Mouse (Mus musculus) adrenal gland, adult 8-10 months (tissue): ENCODE data around the gene Nlrx1. TPM values are rescaled to one million over a fixed set of nuclear protein-coding genes. Genes with fewer than 3 reads are reported as not detected.

ENCODE experiments used
- DNase-seq: peaks from one replicate; pipeline ENCODE4 v3.0.0; 2022
- total RNA-seq, 4 experiments: library from RNA; stranded (reverse); gene quantifications; 2 replicates each; pipeline ENCODE4 v1.2.4; 2022

Nlrx1 gene
- total RNA-seq, 4 experiments from 2014 or later = 27.6 to 41.8 (median 34.2) TPM

DNA sequence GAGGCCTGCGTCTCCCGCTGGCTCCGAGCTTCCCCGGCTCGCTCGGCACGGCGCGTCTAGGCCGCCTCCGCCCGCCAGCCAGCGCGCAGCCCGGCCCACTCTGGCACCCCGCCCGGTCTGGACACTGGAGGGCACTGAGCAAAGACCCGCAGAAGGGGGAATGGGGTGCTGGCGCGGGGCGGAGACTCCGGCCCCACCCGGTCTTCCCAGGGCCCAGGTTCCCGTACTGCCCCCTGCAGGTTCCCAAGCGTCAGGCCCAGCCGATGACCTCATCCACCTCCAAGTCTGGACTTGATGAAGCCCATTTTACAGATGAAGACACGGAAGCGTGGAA lies 405 bp downstream of the Nlrx1 start:
- DNase-seq = peak; percentile 85

DNA sequence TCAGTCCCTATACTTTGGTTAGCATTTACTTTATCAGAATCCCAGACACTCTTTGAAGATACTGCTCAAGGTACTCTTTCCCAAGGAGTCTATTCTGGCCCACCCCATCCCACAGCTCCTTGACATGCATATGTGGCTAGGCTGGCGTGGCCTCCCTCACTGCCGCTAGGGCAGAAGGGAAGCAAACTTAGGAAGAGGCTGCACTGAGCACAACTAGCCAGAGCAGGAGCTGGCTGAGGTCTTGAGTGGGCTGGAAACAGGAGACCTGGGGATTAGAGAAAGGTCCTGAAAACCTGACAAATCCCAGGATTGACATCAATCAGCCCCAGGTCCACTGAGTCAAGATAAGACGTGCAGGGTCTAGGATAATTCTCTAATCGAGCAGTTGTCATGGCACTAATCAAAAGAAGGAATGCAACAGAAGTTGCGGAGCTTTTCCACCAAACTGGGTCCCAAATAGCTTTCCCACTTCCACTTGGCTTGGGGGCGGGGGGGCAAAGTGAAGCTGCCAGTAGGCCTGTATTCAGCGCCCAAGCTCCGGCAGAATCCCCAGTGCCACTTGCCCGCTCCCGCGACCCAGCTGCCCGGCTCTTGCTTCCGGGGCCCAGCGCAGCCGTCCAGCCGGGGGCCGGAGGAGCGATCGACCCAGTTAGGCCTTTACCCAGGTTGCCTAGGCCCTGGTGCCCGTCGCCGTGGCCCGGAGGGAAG lies 926 bp downstream of the Nlrx1 start:
- no peak for DNase-seq

DNA sequence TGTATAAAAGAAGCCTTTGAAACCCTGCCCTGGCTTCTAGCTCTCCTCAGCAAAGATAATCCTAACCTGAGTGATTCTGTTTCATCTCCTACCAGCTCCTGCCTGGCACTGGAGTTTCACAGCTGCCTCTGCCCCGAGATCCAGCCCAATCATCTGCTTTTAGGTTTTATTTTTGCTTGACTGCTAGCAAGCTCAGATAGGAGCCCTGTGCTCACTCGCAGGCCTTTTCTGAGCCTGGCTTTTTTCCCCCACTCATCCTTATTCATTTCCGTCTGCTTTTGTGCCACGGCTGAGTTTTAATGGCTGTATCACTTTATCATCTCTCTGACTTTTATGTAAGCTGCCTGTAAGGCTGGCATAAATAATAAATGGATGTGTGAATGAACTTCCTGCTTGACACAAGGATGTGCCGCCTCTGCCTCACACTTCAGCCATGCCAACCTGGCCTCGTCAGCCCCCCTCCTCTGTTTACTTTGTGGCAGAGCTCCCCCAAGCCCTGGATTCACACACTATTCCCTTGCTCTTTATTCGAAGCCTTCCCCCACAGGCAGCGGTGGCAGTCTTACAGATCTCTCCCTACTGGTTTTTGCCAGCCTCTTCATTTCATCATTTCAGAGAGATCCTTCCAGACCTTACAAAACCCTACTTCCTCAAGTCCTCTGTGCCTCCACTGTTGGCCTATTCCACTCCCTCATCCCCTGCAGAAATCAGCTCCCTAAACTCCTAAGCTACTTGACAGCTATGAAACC lies 1.7 kb downstream of the Nlrx1 start:
- no peak for DNase-seq

DNA sequence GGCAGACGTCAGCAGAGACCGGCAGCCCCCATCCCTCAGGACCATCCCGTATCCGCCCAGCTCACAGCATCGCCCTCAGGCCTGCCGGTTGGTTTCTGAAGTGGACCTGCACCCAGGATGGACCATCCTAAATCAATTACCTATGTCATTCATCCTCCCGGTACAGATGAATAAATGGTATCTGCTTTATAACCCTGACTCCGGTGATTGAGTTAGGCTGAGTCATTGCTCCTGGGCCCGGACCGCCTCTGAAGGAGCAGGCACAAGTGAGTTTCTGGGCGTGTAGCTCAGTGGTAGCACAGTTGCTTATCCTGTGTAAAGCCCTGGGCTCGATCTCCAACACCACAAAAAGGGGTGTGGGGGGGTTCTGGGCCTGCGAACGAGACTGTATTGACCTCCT lies 7.0 kb downstream of the Nlrx1 start:
- DNase-seq = no peak

DNA sequence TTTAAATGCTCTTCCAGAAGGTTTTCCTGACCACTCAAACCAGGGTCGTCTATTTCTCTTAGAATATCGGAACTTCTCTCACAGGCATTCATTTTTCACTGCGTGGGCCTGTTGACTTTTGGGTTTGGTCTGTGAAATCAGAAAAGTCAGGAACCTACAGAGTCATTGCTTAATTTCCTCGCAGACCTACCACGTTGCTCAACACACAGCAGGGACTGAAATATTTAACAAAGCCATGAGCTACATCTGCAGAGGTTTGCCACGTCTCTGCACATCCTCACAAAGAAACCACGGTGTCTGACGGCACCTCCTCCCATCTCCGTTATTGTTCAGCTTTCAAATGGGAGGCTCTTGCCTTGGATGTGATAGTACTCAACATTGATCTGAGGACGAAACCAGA lies 9.4 kb downstream of the Nlrx1 start:
- no peak for DNase-seq

DNA sequence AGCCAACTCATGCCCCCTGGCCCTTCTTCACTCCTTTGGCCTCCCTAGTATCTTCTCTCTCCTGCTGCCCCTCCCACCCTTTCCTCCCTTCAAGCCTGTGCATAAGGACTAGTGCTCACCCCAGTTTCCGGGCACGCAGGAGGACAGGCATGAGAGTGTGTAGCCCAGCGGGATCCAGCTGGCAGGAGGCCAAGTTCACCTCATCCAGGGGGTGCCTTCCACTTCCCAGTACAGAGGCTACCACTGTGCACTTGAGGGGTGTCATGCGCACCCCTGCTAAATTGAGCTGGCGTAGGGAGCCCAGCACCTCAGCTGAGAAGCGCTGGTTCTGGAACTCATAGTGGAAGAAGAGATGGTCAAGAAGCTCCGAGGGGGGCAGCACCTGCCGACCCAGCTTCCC lies 12.2 kb downstream of the Nlrx1 start:
- no peak for DNase-seq

DNA sequence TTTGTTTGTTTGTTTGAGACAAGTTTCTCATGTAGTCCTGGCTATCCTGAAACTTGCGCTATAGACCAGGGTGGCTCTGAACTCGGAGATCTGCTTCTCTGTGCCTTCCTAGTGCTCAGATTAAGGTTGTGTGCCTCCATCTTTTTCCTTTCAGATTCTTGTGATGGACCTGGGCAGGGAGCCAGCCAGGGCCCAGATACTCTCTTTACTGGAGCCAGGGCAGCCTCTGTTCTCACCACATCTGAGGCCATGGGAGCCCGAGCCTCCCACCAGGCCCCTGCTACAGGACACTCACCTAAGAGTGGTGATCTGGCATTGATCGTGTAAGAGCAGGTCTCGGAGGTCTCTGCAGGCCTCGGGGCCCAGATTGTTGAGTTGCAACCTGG lies 13.3 kb downstream of the Nlrx1 start:
- DNase-seq = no peak

DNA sequence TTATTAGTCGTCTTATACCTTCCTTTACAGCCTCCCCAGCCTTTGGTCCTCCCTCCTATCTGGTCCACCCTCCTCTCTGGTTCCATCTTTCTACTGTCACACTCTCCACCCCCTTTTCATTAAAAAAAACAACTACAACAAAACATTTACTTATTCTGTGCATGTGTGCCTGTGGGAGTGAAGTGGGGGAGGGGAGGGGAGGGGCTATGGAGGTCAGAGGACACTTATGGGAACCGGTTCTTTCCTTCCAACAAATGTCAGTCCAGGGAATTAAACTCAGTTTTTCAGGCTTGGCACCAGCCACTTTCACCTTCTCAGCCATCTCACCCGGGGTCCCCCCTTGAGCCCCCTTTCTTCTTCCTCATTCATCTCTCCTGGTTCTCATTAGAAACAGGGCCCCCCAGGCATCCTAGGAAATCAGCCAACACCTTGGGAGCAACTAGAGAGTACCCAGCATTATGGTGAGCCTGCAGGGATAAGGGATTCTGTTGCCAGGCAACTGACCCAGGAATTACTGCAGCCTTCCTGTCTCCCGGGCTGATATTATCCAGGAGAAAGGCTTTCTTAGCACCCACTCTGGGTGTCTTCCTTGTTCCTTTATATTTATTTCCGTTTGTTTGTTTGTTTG lies 13.8 kb downstream of the Nlrx1 start:
- no peak for DNase-seq

DNA sequence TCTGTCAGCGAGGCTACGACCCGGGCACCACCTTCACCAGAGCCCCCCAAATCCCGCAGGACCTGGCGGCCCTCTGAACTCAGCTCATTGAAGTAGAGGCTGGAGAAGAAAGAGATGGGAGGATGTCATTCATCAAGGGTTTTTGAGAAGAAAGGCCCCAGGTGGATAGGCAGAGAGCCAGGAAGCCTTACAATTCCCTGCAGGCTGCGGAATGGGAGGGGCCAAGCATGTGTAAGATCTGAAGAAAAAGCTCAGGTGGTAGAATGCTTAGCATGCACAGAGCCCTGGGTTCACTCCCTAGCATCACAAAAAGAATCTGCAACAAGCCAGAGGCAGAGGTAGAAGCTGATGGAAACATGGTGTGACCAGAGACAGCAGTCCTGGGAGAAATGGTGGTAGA lies 15.0 kb downstream of the Nlrx1 start:
- DNase-seq = no peak

DNA sequence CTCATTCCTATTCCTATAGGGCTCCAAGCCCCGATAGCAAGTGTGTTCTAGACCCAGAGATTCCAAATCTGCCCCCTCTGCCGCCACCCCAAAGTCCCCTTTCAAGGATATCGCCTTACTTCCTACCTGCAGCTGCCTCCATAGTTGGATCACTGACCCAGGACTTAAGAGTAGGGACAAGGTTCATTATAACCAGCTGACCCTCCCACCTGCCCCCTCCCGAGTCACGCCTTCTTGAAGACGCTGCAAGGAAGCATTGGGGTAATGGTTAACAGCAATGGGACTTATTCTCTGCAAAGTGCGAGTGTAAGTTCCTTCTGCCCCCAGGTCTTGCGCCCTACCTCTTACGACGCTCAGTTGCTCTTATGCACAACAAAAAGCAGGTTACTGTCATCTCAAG lies 17.1 kb downstream of the Nlrx1 start, which contains the start of gene Pdzd3:
TSS of gene Pdzd3 (minus strand) at position 158 of the 400 bp plus-strand sequence.
- DNase-seq = no peak

DNA sequence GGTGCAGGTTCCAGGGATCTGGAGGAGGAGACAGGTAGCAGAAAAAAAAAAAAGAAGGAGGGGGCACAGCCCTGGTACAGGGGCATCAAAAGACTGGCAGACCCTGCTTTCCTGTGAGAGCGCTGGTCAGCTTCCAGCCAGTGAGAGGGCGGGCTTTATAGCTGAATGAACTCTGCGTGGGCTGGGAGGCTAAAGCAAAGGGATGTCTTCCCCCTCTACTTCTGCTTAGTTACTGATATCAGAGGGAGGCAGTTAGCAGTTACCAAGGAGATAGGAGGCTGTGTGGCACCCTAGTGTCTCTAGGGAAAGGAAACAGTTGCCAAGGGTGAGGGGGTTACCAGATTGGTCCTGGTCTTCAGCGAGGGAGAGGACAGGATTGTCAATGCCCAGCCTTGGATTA lies 18.0 kb downstream of the Nlrx1 start:
- no peak for DNase-seq

DNA sequence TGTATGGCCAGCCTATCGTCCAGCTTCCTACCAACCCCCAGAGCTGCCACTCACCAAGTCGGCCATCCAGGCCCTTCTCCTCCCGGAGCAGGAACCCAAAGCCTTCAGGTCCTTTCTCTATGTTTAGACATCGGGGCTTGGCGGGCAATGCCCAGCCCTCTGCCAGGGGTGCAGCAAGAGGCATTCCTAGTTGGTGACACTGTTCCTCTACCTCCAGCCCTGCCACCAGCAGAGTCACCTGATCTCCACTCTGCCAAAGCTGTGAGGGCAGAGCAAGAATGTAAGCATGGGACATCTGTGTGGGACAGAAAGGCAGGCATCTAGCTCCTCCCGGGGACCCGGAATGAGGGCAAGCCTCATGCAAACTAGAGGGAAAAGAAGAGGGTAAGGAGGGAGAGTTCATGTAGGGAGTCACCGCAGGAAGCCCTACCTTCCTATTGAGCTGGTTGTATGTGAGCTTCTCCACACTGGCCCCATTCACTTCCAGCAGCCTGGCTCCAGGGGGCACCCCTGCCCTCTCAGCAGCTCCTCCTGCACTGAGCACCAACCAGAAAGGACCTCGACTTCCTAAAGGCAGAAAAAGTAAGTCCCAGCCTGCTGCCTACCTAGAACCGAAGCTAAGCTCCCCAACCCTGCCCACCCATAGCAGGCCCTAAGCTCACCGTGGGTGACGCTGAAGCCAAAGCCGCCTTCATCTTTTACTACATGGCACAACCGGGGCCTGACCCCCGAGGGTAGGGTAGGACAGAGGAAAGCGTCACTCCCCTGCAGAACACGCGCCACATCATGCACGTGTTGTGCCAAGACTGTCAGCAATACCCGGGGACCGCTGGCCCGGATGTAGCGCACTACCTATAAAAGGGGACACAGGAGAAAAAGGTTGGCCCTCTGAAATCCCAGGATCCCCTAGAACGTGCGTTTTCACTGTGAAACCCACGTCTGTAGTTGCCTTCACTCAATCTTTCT lies 18.9 kb downstream of the Nlrx1 start:
- DNase-seq = peak; percentile 61

DNA sequence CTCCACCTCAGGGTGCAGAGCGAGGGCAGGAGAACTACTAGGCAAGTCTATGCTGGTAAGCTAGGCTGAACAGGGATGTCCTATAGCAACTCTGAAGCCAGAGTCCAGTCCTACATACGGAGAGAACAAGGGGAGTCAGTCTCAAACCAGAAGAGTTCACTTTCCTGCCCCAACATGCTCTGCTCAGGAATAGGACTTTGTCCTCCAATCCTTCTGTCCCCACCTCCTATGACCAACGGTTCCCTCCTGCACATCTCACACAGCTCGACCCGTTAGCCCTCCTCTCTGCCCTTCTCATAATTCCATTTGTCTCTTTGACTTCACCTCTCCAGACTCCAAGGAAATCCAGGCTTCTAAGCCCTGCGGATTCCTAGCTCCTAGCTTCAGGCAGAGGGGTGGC lies 20.5 kb downstream of the Nlrx1 start:
- DNase-seq = no peak

DNA sequence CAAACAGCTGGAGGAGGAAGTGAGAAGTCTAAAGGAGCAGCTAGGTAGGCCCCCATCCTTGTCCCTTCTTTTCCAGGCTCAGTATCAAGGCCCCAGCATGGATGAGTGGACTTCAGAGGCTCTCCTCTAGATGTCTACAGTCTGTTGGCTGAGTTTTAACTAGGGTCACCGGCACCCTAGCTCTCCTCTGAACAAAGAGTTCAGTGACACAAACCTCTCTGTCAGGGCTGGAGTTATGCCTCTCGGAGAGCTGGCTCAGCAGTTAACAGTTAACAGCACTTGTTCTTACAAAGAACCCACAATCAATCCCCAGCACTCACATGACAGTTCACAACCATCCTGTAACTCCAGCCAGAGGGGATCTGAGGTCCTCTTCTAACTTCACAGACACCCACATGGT lies 24.8 kb downstream of the Nlrx1 start:
- DNase-seq = no peak

DNA sequence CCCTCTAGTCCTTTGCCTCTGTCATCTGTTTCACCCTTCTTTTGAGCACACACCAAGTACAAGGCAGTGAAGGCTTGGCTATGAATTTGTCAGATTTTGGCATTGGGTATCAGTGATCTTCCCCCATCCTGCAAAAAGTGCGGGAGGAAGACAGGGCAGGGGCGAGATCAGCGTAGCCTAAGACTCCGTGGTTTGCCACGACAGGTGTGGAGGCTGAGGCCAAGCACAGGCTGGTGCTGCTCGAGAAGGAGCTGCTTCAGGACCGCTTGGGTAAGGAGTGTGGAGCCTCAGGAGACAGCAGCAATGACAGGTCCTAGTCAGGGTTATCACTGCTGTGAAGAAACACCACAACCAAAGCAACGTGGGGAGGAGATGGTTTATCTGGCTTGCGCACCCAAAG lies 27.0 kb downstream of the Nlrx1 start:
- DNase-seq = no peak

DNA sequence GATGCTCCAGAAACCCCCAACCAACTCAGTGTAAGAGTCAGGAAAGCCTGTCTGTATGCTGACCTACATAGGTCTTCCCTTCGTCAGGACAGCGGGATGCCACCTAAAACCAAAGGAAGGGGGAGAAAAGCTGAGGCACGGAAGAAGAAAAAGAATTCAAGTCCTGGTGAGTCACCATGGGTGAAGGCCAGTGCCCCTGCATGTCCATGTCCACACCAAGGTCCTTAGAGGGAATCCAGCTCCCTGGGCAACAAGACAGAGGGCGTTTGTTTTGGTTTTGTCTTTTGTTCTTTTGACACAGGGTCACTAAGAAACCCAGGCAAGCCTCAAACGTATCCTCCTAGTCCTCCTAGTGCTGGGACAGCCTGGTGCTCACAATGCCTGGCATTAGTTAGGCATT lies 27.5 kb downstream of the Nlrx1 start:
- DNase-seq = peak; percentile 80

DNA sequence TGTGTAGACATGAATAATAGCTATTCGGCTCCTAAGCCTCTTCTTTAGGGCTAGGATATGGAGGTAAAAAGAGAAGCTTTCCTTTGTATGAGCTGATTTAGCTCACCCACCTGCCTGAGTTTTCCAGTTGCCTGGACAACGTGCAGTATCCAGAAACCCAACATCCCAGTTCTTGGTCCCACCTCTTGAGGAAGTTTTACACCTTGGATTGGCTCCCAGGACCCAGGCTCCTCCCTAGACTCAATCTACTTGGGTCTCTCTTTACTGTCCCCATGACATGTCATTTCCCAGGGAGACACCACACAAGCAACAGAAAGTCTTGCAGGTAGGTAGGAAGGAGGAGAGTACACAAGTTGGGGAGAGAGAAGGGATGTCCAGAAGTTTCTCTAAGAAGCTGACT lies 28.0 kb downstream of the Nlrx1 start, which contains the start of gene Ccdc153:
TSS of gene Ccdc153 (plus strand) at position 278 of the 400 bp plus-strand sequence.
- no peak for DNase-seq

DNA sequence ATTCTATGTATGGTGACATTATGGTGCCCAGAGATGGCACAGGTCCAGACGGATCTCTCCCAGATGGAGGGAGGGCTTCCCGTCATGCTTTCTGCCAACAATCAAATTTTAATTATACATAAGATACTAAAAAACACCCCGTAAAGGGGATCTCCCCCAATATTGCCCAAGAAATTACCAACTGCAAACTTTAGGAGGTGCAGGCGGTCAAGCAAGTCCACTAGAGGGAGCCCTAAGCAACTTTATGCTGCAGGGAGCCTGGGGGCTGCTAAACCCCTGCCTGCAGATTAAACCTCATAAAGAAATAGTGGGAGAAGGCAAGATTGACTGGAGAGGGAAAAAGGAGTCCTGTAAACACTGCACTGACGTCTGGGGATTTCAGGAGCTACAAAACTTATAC lies 29.0 kb downstream of the Nlrx1 start:
- no peak for DNase-seq

DNA sequence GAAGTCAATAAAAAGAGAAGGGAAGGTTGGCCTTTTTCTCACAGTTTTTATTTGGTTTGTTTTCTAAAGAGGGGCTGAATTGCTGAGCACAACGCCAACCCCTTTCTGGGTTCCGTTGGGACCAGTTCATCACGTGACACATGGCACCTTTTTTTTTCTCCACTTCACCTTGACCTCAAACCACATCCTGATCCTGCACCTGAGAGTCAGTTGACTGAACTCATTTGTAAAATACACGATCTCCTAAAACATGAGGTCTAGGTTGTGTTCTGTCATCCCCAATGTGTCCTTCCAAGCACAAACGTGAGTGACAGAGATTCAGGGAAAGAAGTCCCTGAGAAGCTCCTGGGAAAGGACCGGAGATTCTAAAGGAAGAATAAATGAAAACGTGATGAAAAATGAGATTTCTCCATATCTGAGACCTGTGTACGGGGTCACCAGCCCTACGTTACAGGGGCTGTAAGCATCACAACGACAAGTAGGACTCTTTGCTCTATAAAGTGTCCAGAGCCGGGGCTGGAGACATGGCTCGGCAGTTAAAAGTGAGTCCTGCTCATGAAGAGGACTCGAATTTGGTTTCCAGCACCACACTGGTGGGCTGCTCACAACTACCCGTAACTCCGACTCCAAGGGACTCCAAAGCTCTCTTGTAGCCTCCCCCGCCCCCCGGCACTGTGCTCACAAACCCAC lies 29.8 kb downstream of the Nlrx1 start:
- DNase-seq = no peak

DNA sequence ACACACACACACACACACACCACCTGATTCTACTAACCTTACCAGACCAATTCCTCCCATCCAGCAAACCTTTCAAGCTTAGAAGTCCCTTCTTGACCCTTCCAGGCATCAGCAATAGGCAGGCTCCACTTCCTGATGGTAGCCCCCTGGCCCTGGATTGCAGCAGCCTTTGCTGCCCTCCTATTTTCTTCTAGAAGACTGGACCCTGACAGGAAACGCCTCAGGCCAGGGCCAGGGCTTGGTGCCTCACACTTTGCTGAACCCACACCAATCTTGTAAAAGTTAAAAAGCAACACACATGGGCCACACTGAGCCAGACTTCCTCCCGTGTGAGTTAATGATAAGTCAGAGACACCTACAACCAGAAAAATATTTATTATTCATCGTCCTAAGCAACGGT lies 31.3 kb downstream of the Nlrx1 start:
- no peak for DNase-seq

DNA sequence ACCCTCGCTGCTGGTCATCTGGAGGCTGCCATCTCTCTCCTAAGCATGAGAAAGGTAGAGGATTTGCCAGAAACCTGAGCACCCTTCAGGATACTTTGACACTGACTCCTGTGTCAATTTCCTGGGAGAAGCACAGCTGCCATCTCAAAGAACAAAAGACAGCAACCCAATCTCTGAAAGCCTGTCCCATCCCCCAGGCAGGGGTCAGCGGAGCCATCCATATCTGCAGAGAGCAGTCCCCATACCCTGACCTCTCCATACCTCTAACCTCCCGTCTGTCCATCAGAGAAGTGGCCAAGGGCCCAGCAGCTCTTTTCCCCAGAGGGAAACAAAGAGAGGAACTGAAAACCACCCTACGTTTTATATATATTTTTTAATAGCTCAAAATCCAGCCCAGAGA lies 31.8 kb downstream of the Nlrx1 start:
- DNase-seq = no peak
